Mouse (Mus musculus) adrenal gland, postnatal 10 days (tissue): ENCODE results near the gene Ppp4r4. TPM values are rescaled to one million over a fixed set of nuclear protein-coding genes. Genes with fewer than 3 reads are reported as not detected.
A peak's percentile ranks its signal among the peaks of the same experiment; 100 is the strongest.

Experiments
- DNase-seq: peaks from one replicate; pipeline ENCODE4 v3.0.0; 2021; ENCODE audit warnings: mixed read lengths
- long read RNA-seq, 2 experiments: library from polyadenylated mRNA; stranded (forward); transcript quantifications; one replicate each; pipeline ENCODE4 v2.0.0; 2021
- total RNA-seq, 2 experiments: library from RNA; stranded (reverse); gene quantifications; 2 replicates each; pipeline ENCODE4 v1.2.3; 2021

Gene Ppp4r4
- total RNA-seq, result 1 to 10 TPM; 2.3 to 3.2 TPM
- long read RNA-seq, experiment 1, result 0 reads
- long read RNA-seq, experiment 2, partial matches to known transcripts, result 0 of 3 reads
- long read RNA-seq, experiment 2, other reads (novel, unspliced or antisense), result 1 of 3 reads

DNA sequence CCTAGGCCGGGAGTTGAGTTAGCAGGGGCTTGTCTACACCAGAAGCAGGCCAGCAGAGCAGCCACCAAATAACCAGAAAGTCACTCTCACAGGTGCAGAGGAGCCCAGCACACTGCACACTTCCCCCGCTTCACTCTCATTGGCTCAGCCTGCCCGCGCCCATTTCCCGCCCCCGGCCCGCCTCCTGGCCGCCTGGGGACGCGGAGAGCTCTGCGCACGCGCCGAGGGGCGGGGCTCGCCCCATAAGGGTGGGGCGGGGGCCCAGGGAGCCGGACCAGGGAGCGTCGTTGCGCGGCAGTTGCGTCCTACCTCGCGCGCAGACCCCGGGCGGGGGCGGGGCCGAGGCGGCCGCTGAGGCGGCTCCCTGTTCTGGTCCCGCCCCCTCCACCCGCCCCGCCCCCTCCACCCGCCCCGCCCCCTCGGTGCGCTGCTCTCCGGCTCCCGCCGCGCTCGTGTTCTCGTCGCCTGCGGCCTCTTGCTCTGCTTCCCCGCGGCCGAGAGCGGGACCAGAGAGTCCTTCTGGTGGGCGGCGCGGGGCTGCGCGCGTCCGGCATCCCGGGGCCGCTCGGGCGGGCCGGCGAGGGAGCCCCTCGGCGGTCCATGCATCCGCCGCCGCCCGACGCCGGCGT is at the start of gene Ppp4r4:
Ppp4r4 (plus strand) TSS at position 264 of the 629 bp plus-strand sequence.
- DNase-seq, result peak; percentile 97

- DNase-seq, result peak; percentile 9
Observed at GRCm38 (mm10) chr12:103482781-103483180, 49.3 kb upstream of the Ppp4r4 start.

- DNase-seq, result peak; percentile 4
Observed at GRCm38 (mm10) chr12:103484200-103484972, 47.7 kb upstream of the Ppp4r4 start.

DNA sequence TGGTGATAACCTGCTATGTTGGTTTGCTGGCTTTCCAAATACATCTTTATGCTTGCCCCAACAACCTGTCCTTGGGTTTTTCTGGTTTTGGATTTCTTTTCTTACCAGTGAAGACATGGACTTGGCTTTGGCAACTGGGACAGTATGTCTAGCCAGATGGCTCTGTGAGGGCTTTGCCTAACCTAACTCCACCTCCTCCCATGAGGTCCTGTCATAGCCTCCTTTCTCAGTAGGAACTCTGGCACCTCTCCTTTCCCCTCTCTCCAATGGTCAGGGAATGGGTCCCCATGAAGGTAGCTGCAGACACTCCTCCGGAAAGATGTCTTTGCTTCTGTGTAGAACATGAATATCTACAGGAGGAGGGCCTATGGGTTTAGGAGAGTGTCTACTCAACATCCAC is 45.4 kb upstream of the Ppp4r4 start:
- peak; percentile 58 for DNase-seq

DNA sequence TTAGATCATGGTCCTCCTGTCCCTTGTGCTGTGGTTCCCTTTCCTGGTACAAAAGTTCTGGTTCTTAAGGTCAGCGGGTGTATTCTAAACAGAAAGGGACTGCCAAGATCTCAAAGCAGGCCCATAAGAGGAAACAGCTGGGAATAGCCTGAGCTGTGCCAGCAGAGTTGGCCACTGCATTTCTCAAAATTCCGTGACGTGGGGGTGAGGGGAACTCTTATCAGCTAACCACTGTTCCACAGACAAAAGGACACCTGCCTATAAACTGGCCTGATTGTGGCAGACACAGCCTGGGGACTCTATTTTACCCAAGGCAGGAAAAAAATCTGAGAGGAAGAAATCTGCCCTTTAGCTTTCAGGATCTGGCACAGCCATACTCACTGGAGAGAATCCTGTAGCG is 44.8 kb upstream of the Ppp4r4 start:
- peak; percentile 49 for DNase-seq

DNA sequence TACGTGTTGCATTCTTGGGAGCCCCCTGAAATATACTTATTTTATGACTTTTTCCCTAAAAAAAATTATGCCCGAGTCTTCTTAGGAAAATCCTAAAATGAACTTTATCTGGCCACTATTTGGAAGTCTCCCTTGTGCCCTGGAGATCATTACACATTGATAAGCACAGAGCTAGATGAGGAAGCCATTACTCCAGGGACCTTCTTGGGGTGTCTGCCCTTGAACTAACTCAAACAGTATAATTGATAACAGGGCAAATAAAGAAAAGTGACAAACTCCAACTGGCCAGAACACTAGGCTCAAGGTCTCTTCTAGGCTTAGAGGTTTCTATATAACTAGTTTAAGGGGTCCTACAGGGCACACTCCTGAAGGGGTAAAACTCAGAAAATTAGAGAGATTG is 44.3 kb upstream of the Ppp4r4 start:
- no peak for DNase-seq

DNA sequence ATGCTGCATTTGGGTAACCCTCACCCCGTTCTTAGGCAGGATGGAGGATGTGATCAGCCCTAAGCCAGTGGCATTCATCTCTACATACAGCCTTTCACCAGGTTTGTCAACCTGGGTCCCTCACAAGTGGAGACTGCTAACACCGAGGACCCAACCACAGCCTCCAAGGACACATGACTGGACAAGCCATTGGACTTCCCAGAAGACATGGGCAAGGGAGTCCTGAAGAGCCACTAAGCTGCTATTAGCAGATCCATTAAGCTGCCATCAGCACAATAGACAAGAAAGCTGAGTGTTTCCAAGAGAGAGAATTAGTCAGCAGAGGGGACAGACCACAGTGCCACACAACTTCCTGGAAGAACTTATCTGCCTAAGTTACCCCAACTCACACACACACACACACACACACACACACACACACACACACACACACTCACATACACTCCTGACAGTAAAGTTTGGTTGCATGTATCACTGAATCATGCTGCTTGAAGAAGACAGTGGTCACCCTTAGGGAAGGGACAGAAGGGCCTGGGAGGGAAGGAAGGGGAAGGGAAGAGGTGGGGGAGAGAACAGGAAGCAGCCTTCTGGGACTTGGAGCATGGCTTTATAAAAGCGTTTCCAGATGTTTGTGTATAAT is 40.9 kb upstream of the Ppp4r4 start:
- DNase-seq, result no peak

- peak; percentile 83 for DNase-seq
Observed at GRCm38 (mm10) chr12:103492767-103493166, 39.3 kb upstream of the Ppp4r4 start.

GRCm38 (mm10) chr12:103494486-103494885 is 37.6 kb upstream of the Ppp4r4 start:
- peak; percentile 75 for DNase-seq

DNA sequence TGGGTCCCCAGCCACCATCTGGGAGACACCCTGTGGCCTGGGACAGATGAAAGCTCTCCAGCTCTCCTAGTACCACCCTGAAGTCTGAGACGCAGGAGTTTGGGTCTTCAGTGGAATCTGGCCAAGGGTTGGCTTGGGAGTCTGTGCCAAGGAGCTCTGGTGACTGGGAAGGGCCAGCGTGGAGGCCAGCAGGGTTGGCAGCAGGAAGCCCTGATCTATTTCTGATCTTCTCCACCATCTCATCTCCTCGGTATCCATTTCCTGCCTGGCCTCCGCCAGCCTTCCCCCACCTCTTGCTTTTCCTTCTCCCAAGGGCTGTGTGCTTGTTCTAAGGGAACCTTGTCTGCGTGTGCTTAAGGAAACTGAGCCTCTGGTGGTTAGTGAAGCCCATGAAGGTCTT is 33.3 kb upstream of the Ppp4r4 start:
- no peak for DNase-seq

DNA sequence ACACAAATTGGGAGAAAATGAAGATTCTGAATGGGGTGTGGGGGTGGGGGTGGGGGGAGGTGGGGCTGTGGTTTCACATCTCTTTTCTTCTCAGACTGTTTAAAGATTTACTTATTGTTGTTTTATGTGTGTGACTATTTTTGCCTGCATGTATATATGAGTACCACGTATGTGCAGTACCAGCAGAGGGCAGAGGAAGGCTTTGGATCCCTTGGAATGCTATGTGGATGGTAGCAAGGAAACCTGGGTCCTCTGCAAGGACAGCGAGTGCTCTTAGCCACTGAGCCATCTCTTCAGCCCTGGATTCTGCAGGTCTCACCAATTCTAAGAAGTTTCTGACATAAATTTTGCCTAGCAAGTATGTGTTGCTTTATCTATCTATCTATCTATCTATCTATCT is 32.8 kb upstream of the Ppp4r4 start:
- DNase-seq, result no peak

DNA sequence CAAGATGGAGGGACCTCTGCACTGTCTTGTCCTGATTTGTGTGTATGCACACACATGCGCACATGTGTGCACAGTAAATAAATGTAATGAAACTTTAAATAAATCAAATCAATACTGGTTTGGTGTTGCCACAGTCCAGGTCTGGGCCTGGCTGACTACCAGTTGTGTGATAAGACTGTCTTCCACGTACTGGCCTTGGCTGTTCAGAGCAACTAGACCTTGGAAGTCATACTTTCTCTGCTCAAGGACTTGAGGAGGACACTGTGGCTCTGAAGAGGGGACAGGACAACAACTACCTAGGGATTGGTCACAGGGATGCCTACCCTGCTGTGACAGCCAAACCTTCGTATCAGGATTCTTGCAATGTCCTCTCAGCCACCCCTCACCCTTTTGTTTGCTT is 28.8 kb upstream of the Ppp4r4 start:
- DNase-seq, result no peak

DNA sequence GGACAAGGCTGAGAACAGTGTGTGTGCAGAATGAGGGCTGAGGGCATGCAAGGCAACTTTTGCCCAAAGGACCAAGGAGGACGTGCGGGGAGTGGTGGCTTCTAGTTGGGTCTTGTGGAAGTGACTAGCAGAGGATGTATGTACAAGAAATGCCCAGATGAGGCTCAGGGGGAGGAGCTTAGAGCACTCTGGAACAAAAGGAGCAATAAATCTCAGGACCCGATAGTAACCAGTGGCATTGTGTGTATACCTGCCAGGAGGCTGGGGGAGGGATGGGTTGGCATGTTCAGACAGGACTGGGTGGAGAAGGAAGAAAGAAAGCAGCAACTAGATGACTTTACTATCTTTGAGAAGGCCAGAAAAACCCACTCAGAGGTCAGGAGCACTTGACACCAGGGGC is 27.7 kb upstream of the Ppp4r4 start:
- no peak for DNase-seq

GRCm38 (mm10) chr12:103508346-103508745 is 23.7 kb upstream of the Ppp4r4 start:
- no peak for DNase-seq

- no peak for DNase-seq
Observed at GRCm38 (mm10) chr12:103509893-103510292, 22.2 kb upstream of the Ppp4r4 start.

DNA sequence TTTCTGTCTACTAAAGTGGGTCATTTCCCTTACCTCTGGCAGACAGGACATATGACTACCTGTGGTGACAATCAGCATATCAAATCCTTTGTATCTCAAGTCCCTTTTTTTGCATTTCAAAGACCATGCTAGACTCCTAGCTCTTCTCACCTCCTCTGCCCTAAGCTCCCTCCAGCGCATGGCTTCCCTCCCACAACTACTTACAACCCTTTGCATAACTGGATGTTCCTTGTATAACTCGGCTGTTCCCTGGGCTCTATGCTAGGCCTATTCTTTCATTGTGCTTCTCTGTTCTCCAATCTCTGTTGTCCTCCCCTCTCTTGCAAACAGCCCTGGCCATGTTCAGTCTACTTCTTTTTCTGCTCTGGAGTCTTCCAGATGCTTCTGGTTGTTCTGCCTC is 20.5 kb upstream of the Ppp4r4 start:
- no peak for DNase-seq

GRCm38 (mm10) chr12:103513039-103513438 is 19.0 kb upstream of the Ppp4r4 start:
- DNase-seq, result no peak

GRCm38 (mm10) chr12:103513451-103513871 is 18.6 kb upstream of the Ppp4r4 start:
- no peak for DNase-seq

DNA sequence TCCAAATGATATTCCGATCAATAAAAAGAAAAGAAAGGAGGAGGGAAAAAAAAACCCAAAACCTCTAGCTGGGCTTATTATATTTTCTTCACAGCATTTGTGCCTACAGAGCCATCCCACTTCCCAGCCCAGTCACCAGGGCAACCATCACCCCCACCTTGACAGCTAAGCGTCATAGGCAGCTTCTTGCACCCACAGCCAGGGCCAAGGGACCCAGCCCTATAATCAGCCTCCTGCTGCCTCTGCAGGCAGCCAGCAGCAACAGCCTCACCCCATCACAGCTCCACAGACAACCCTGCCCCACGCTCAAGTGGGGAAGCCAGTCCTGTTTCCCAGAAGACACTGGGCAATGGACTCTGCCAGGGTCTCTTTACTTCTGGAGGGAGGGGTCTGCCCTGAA is 17.7 kb upstream of the Ppp4r4 start:
- no peak for DNase-seq

GRCm38 (mm10) chr12:103515638-103516037 is 16.4 kb upstream of the Ppp4r4 start:
- no peak for DNase-seq

- DNase-seq, result no peak
Observed at GRCm38 (mm10) chr12:103518640-103519039, 13.4 kb upstream of the Ppp4r4 start.

DNA sequence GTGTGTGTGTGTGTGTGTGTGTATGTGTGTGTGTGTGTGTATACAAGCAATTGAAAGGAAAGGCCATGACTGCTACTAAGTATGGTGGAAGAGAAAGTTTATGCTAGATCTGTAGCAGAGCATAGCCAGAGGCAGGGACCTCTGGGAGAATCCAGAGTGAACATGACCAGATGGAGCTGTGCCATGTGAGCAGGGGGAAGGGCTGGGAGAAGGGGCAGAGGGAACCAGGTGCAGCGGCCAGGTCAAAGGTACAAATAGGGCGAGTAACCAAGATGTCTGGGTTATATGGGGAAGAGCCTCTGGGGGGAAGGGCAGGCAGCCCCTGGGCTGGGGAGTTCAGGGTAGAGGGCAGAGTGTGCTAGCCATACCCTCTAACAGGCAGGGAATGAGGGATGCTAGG is 1.5 kb upstream of the Ppp4r4 start:
- no peak for DNase-seq
